Mouse (Mus musculus): Measurements from ENCODE around the gene Mul1.

DNA sequence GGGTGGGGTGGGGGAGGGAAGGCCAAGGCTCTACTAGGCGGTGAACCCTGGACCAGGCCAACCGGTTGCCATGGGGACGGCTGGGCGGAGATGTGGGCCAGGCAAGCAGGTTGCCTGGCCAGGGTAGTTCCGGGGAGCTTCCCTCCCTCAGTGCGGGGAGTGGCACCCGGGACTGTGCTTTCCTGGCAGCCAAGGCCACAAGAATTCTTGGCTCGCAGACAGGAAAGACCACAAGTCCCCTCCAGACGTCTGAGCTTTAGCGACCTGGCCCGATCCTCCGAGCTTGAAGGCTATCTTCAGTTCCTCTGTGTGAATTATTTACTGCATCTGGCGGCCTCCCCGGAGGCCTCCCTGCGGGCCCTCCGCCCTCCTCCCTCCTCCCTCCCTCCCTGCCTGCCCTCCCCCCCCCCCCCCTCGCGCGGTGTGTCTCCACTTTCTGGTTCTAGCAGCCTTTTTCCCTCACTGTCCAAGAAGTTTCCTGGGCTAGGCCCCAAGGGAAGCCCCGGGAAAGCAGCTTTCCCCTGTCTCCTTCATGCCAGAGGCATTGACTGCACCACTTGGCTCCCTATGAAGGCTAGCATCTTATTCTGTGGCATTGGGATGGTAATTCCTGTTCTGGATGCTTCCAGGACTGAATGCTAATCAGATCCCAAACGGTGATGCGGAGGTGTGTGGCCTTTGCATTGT lies 30.3 kb downstream of the Mul1 start:
- TF ChIP-seq POLR2A (IDR thresholded peaks at IDR 0.05; ENCODE audit: borderline replicate concordance, control insufficient read depth, low read depth, low read length): no peak
- TF ChIP-seq CTCF (IDR thresholded peaks at IDR 0.05; ENCODE audit: control insufficient read depth, insufficient read depth, low read length): no peak
